Mouse (Mus musculus) midbrain, embryonic 11.5 days (tissue): ENCODE data around the gene Kmt2e. TPM values are rescaled to one million over a fixed set of nuclear protein-coding genes. Genes with fewer than 3 reads are reported as not detected.
A peak's percentile ranks its signal among the peaks of the same experiment; 100 is the strongest.

Source experiments
- ATAC-seq: fragments of 200-750 bp; cut with Nextera tagmentation; 2 replicates; pipeline ENCODE4 v1.8.0; 2017; ENCODE audit warnings: moderate TSS enrichment, moderate library complexity; ENCODE audit not compliant: low FRiP score
- DNase-seq: peaks from one replicate; pipeline ENCODE4 v3.0.0; 2015; ENCODE audit warnings: low spot score; ENCODE audit errors: missing footprints
- H3K27ac ChIP-seq: fragments of 300-500 bp; sonication (generic); 2 replicates; pipeline ENCODE4 v1.5.1; 2014; ENCODE audit warnings: low read depth, low read length
- H3K27me3 ChIP-seq: fragments of 300-500 bp; sonication (generic); 2 replicates; pipeline ENCODE4 v1.6.1; 2014; ENCODE audit warnings: mild to moderate bottlenecking, low read length, moderate library complexity, mixed read lengths; ENCODE audit not compliant: control insufficient read depth, insufficient read depth
- H3K36me3 ChIP-seq: fragments of 300-500 bp; sonication (generic); 2 replicates; pipeline ENCODE4 v1.6.1; 2014; ENCODE audit warnings: mild to moderate bottlenecking, low read length, moderate library complexity, mixed read lengths; ENCODE audit not compliant: control insufficient read depth, insufficient read depth
- H3K4me1 ChIP-seq: fragments of 300-500 bp; sonication (generic); 2 replicates; pipeline ENCODE4 v1.6.1; 2014; ENCODE audit warnings: low read length; ENCODE audit not compliant: control insufficient read depth, insufficient read depth
- H3K4me2 ChIP-seq: fragments of 300-500 bp; sonication (generic); 2 replicates; pipeline ENCODE4 v1.6.1; 2014; ENCODE audit warnings: mild to moderate bottlenecking, moderate library complexity
- H3K4me3 ChIP-seq: fragments of 300-500 bp; sonication (generic); 2 replicates; pipeline ENCODE4 v1.5.1; 2014; ENCODE audit warnings: low read depth, low read length
- H3K9ac ChIP-seq: fragments of 300-500 bp; sonication (generic); 2 replicates; pipeline ENCODE4 v1.6.1; 2014; ENCODE audit warnings: low read length
- H3K9me3 ChIP-seq: fragments of 300-500 bp; sonication (generic); 2 replicates; pipeline ENCODE4 v1.6.1; 2016; ENCODE audit warnings: low read length; ENCODE audit not compliant: control insufficient read depth
- WGBS: fragments of 180-500 bp; shearing (Covaris S2); extraction: QIAGEN DNeasy Blood & Tissue Kit; methylation state at CpG from one replicate; pipeline ENCODE4 v1.1.7; 2014; 5-methylcytosine and 5-hydroxymethylcytosine counted together
- polyA plus RNA-seq: library from polyadenylated mRNA; unstranded; fragments of >200 nt; fragmentation: Nextera tagmentation; extraction: Ambion mirVana; gene quantifications from 2 replicates; pipeline ENCODE4 v1.2.1, GENCODE M21; 2014

Gene Kmt2e
- polyA plus RNA-seq, 1 experiment from 2014 or later, result 110 TPM

DNA sequence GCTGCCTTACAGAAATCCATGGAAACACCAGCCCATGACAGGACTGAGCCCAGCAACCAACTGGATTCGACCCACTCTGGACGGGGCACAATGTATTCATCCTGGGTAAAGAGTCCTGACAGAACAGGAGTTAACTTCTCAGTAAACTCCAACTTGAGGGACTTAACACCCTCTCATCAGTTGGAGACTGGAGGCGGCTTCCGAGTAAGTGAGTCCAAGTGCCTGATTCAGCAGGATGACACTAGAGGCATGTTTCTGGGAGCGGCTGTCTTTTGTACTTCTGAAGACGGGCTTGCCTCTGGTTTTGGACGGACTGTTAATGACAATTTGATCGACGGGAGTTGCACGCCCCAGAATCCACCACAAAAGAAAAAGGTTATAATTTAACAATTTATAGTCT is 63.7 kb downstream of the Kmt2e start:
- no peaks in the 10 kb centered on the region for H3K9me3 ChIP-seq
- no peak overlapping the region for H3K9ac ChIP-seq
- H3K36me3 ChIP-seq, result peaks cover 51% of the 10 kb centered on the region
- no peak overlapping the region for H3K4me2 ChIP-seq
- WGBS, result 89% methylated on average over 10 of the region's 10 CpGs
- no peaks in the 10 kb centered on the region for H3K27me3 ChIP-seq
- no peak overlapping the region for H3K4me3 ChIP-seq
- DNase-seq (no peak), ATAC-seq (no peak)
- no peaks in the 10 kb centered on the region for H3K4me1 ChIP-seq
- no peak overlapping the region for H3K27ac ChIP-seq

GRCm38 (mm10) chr5:23499257-23499656 is 65.0 kb downstream of the Kmt2e start:
- no peaks in the 10 kb centered on the region for H3K4me1 ChIP-seq
- no peak overlapping the region for H3K4me2 ChIP-seq
- H3K4me3 ChIP-seq, result no peak overlapping the region
- no peaks in the 10 kb centered on the region for H3K9me3 ChIP-seq
- H3K9ac ChIP-seq, result no peak overlapping the region
- peaks cover 47% of the 10 kb centered on the region for H3K36me3 ChIP-seq
- no peak for DNase-seq
- ATAC-seq, result no peak
- no peaks in the 10 kb centered on the region for H3K27me3 ChIP-seq
- H3K27ac ChIP-seq, result no peak overlapping the region
- 95% methylated on average over 16 of the region's 16 CpGs for WGBS

DNA sequence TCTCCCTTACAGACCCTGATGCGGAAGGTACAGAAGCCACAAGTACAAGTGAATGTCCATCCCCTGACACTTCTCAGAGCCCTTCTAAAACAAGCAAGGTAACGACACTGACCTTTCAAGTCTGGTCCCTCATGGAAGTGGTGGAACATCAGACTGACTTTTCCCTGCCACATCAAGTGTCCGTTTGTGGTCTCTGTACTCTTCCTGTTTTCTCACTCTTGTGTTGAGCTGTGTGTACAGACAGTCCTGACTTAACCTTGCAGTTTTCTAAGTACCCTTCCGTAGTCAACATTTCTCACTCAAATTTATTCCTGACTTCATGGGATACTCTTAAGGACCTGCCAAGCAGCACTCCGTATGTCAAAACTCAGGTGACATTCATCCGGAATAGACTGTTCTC is 66.5 kb downstream of the Kmt2e start:
- Histone ChIP-seq H3K27me3 (no peaks in the 10 kb centered on the region), H3K4me2 (no peak overlapping the region), H3K27ac (no peak overlapping the region), H3K4me1 (no peaks in the 10 kb centered on the region), H3K36me3 (peaks cover 41% of the 10 kb centered on the region), H3K9ac (no peak overlapping the region), H3K4me3 (no peak overlapping the region), H3K9me3 (no peaks in the 10 kb centered on the region)
- ATAC-seq, result no peak
- 95% methylated on average over 6 of the region's 6 CpGs for WGBS
- no peak for DNase-seq

- DNase-seq, result no peak
- WGBS, result 86% methylated on average over 13 of the region's 13 CpGs
- Histone ChIP-seq H3K4me2 (no peak overlapping the region), H3K4me3 (no peak overlapping the region), H3K9me3 (no peaks in the 10 kb centered on the region), H3K9ac (no peak overlapping the region), H3K4me1 (no peaks in the 10 kb centered on the region), H3K27ac (no peak overlapping the region), H3K27me3 (no peaks in the 10 kb centered on the region), H3K36me3 (peaks cover 37% of the 10 kb centered on the region)
- no peak for ATAC-seq
These were observed 67.5 kb downstream of the Kmt2e start for GRCm38 (mm10) chr5:23501582-23502316.

GRCm38 (mm10) chr5:23502317-23502937 is 68.2 kb downstream of the Kmt2e start:
- DNase-seq (no peak), ATAC-seq (peak; percentile 62)
- Histone ChIP-seq H3K4me2 (no peak overlapping the region), H3K27ac (no peak overlapping the region), H3K9ac (no peak overlapping the region), H3K9me3 (no peaks in the 10 kb centered on the region), H3K4me1 (no peaks in the 10 kb centered on the region), H3K27me3 (no peaks in the 10 kb centered on the region), H3K36me3 (peaks cover 37% of the 10 kb centered on the region), H3K4me3 (no peak overlapping the region)
- WGBS, result 79% methylated on average over 11 of the region's 13 CpGs

DNA sequence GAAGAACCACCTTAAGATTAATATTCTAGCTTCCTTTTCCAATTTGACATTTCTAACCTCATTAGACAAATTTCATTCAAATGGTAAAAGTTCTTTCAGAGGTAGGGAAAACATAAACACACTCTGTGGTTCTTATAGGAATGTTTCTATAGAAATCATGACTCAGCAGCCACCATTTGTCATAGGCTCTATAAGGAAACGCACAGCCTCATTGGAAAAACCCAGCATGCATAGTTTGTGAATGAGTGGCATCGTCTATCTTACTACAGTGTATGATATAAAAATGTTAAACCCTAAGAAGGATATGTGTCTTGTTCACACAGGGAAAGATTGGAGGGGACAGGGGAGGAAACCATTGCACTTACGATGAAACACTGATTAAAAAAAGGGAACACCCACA is 71.3 kb downstream of the Kmt2e start:
- WGBS, result 96% methylated on average over 3 of the region's 3 CpGs
- H3K27ac ChIP-seq, result no peak overlapping the region
- no peak for ATAC-seq

GRCm38 (mm10) chr5:23507210-23507609 is 73.0 kb downstream of the Kmt2e start:
- Histone ChIP-seq H3K27me3 (no peaks in the 10 kb centered on the region), H3K9me3 (no peaks in the 10 kb centered on the region), H3K27ac (peak overlapping the region; percentile 6; the same call in 1 of the 2 replicates), H3K4me2 (no peak overlapping the region), H3K9ac (no peak overlapping the region), H3K36me3 (peaks cover 7% of the 10 kb centered on the region), H3K4me3 (no peak overlapping the region), H3K4me1 (no peaks in the 10 kb centered on the region)
- 69% methylated on average over 4 of the region's 4 CpGs for WGBS
- ATAC-seq (no peak), DNase-seq (no peak)

More for the DNA sequence above, 71.3 kb downstream of the Kmt2e start:
- Histone ChIP-seq H3K36me3 (peaks cover 20% of the 10 kb centered on the region), H3K4me1 (no peaks in the 10 kb centered on the region), H3K9ac (no peak overlapping the region), H3K27me3 (no peaks in the 10 kb centered on the region), H3K9me3 (no peaks in the 10 kb centered on the region), H3K4me2 (no peak overlapping the region), H3K4me3 (no peak overlapping the region)
- no peak for DNase-seq

GRCm38 (mm10) chr5:23508630-23509029 is 74.4 kb downstream of the Kmt2e start:
- H3K27ac ChIP-seq, result no peak overlapping the region

DNA sequence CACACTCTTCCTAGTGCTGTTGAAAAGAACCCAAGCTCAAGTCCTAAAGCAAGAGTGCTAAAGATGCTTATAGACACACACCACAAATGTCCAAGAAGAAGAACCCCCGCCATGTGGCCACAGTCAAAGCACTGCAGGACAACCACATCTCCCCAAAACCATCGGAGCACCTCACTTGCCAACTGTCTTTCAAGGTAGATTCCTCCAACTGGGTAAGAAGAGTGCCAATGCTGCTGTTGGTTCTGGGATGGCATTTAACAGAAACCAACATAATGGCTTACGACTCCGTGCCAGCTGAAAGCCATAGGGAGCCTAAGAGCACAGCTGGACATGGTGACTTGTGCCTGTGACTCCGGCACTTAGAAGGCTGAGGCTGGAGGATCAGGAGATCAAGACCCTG is 77.2 kb downstream of the Kmt2e start:
- Histone ChIP-seq H3K27me3 (no peaks in the 10 kb centered on the region), H3K4me1 (no peaks in the 10 kb centered on the region), H3K36me3 (0 out of 2 replicates have a peak, but pooled peaks cover 3% of the 10 kb centered on the region), H3K4me3 (no peak overlapping the region), H3K9me3 (no peaks in the 10 kb centered on the region), H3K9ac (no peak overlapping the region), H3K4me2 (no peak overlapping the region), H3K27ac (no peak overlapping the region)
- DNase-seq, result no peak
- WGBS, result 93% methylated on average over 5 of the region's 5 CpGs
- no peak for ATAC-seq

More at GRCm38 (mm10) chr5:23508630-23509029, 74.4 kb downstream of the Kmt2e start:
- no peak overlapping the region for H3K9ac ChIP-seq
- ATAC-seq, result 0 out of 2 replicates have a peak, but pooled peaks have one; percentile 40
- no peak overlapping the region for H3K4me2 ChIP-seq
- 85% methylated on average over 6 of the region's 6 CpGs for WGBS
- H3K4me1 ChIP-seq, result no peaks in the 10 kb centered on the region
- DNase-seq, result no peak
- H3K9me3 ChIP-seq, result no peaks in the 10 kb centered on the region
- H3K27me3 ChIP-seq, result no peaks in the 10 kb centered on the region
- H3K4me3 ChIP-seq, result no peak overlapping the region
- 0 out of 2 replicates have a peak, but pooled peaks cover 2% of the 10 kb centered on the region for H3K36me3 ChIP-seq
